Mouse (Mus musculus): ENCODE data around the gene Tmem47.

GRCm38 (mm10) chrX:81073834-81074233 lies 3.3 kb downstream of the Tmem47 start:
- TF ChIP-seq ZNF384 (IDR thresholded peaks at IDR 0.05; ENCODE audit: low read depth, low read length) (no peak), HCFC1 (IDR thresholded peaks at IDR 0.05; ENCODE audit: borderline replicate concordance, insufficient read depth, low read length) (no peak)

Data from ES-E14 (cell line).